Mouse (Mus musculus) spleen, postnatal 36 days (tissue): ENCODE results near the gene Wnt2.

Experiments used
- DNase-seq, 2 experiments: peaks; one replicate each; pipeline ENCODE4 v3.0.0; 2022; ENCODE audit warnings: low spot score in 2 of 2, mixed read lengths in 1 of 2

The Wnt2 gene

GRCm38 (mm10) chr6:17978881-17979280 is 51.5 kb downstream of the Wnt2 start:
- no peak for DNase-seq

GRCm38 (mm10) chr6:17978324-17978723 is 52.1 kb downstream of the Wnt2 start:
- no peak for DNase-seq

- DNase-seq: no peak
Observed at GRCm38 (mm10) chr6:17977165-17977564, 53.2 kb downstream of the Wnt2 start.

- DNase-seq: no peak
Observed at GRCm38 (mm10) chr6:17974416-17974815, 56.0 kb downstream of the Wnt2 start.

- no peak for DNase-seq
Observed at GRCm38 (mm10) chr6:17971393-17971792, 59.0 kb downstream of the Wnt2 start.

GRCm38 (mm10) chr6:17969815-17970214 is 60.6 kb downstream of the Wnt2 start:
- no peak for DNase-seq

GRCm38 (mm10) chr6:17968467-17969144 is 61.8 kb downstream of the Wnt2 start:
- no peak for DNase-seq

- DNase-seq: no peak
Observed at GRCm38 (mm10) chr6:17963455-17963854, 66.9 kb downstream of the Wnt2 start.

- no peak for DNase-seq
Observed at GRCm38 (mm10) chr6:17951779-17952178, 78.6 kb downstream of the Wnt2 start.

- DNase-seq: no peak
Observed at GRCm38 (mm10) chr6:17949103-17949502, 81.3 kb downstream of the Wnt2 start.

GRCm38 (mm10) chr6:17947130-17947831 is 83.1 kb downstream of the Wnt2 start:
- no peak for DNase-seq

- no peak for DNase-seq
Observed at GRCm38 (mm10) chr6:17946456-17946855, 83.9 kb downstream of the Wnt2 start.

GRCm38 (mm10) chr6:17943877-17944617 is 86.3 kb downstream of the Wnt2 start:
- no peak for DNase-seq

GRCm38 (mm10) chr6:17942344-17942743 is 88.0 kb downstream of the Wnt2 start:
- DNase-seq: peak in 1 of 2 experiments; percentile 4

- DNase-seq: no peak
Observed at GRCm38 (mm10) chr6:17941916-17942315, 88.5 kb downstream of the Wnt2 start.
